Mouse (Mus musculus) left cerebral cortex, postnatal 14 days (tissue): ENCODE measurements around the gene Pde6h. TPM values are rescaled to one million over a fixed set of nuclear protein-coding genes. Genes with fewer than 3 reads are reported as not detected.

Source experiments
- DNase-seq, 2 experiments: peaks; one replicate each; pipeline ENCODE4 v3.0.0; 2021 to 2022; ENCODE audit warnings: low spot score in 2 of 2, mixed read lengths in 1 of 2
- intact Hi-C: fragments of 180-260 bp; cut with DNase I; formaldehyde crosslinking; loops from one replicate; pipeline ENCODE4 v1.15.1; 2025
- total RNA-seq, 2 experiments: library from RNA; stranded (reverse); gene quantifications; 2 replicates each; pipeline ENCODE4 v1.2.3; 2021

Pde6h gene
- total RNA-seq, 2 experiments from 2014 or later = 1.3 to 1.6 TPM

DNA sequence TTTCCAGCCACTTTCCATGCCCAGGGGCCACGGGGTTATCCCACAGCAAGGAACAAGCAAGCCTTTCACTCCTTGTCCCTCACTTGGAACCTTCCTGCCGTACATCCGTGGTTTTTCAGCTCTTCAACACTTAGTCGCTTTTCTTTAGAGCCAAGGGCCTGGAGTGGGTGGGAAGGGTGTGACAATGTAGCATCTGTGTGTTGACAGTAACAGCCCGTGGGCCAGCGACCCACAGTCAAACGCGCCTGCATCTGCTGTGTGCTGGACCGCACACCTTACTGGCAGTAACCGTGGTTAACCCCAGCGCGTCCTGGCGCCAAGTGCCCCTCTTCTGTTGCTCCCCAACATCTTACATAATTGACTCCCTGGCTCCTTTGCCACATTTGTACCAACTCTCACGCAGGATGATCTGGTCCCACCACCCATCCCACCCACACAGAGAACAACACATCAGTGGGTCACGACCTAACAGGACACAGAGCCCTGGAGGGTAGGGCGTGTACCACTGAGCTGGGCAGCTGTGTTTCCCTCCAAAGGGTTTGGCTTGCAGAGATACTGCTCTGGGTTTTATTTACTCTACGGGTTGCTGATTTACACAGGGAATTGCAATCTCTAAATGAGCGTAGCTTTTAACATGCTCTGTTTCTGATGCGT is 17.2 kb upstream of the Pde6h start:
- intact Hi-C loops = no loop called here
- DNase-seq = no peak

DNA sequence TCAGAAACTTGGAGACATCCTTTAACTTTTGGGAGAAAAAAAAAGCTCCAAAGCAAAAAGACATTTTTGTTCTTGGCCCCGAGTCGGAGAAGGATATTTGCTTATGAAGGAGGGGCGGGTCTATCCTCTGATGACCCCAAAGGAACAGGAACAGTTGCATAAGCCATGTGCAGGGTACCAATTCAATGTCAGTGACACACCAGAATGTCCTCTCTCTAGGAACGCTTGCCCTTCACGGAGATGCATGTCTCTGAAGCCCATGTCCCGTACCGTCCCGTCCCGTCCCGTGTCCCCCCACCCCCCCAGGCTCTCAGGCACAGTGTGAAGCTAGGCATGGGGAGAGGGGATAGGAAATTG is 16.7 kb upstream of the Pde6h start:
- no peak for DNase-seq
- intact Hi-C loops = no loop called here

DNA sequence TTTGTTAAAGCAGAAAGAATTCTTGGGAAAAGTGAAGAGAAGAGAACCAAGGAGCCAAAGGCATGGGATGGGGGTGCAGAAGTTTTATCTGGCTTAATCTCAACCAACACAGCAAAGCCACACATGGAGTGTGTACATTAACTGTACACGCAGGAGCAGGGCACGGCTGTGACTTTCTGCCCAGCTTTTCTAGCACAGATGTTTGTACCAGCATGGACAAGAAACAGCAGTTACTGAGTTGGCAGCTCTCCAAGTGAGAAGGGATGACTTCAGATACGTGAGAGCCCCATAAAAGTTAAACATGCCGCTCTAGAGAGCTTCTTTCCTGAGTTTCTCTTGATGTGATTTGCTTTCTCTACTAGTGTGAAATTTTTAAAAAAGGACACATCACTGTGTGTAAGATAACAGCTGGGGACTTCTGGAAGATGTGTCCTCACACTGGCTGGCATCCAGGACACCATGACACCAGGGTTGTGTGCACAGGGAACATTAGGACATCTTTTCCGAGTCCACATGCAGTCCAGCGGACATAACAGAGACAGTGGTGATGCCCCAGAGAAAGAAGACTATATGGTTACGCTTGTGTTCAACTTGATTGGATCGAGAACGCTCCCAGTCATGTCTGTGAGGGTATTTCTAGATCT is 13.3 kb upstream of the Pde6h start:
- DNase-seq = no peak
- intact Hi-C loops = no loop called here

DNA sequence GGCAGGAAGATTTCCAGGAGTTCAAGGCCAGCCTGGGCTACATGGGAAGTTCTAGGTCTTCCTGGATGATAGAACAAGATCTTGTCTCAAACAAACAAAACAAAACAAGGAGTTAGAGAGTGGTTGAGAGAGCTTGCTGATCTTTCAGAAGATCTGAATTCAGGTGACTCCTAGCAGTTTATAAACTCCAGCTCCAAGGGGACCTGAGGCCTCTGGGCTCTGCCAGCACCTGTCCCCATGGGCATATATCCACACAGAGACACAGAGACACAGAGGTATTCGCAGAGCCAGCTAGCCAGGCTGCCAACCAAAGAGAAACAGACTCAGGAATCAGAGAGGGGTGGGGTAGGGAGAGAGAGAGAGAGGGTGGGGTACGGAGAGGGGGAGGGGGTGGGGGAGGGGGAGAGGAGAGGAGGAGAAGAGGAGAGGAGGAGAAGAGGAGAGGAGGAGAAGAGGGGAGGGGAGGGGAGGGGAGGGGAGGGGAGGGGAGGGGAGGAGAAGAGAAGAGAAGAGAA is 10.8 kb upstream of the Pde6h start:
- intact Hi-C loops = no loop called here

DNA sequence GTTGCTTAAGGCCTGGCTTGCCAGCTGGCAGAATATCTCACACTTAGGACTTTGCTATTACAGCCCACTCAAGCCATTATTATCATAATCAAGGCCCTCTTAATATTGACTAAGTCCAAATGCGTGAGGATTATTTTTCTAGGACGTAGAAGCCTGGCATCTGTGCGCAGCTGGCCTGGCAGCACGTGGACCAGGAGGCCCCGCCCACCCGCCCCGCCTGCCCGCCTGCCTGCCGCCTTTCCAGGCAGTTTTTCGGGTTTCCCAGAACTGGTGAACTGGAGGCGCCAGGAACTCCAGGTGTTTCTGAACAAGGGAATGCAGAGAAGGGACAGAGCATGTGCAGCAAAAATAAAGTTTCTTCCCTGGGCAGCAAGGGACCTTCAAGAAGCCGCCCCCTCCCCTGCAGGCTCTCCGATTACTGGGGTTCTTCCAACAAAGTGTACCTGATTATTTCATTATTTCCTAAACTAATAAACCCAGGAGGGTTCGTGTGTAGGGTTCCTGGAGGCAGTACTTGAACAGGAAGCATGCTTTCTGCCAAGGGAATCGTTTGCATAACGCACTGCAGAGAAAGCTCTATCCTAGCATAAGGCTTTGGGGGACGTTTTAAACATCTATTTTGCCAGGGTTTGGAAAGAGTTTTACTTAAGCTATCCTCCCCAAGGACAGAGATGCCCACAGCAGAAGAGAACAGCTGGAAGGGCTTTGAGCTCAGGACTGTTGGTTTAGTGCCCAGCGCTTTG is 10.1 kb upstream of the Pde6h start:
- intact Hi-C loops = no loop called here
- no peak for DNase-seq

More for the DNA sequence above, 10.8 kb upstream of the Pde6h start:
- DNase-seq = no peak

DNA sequence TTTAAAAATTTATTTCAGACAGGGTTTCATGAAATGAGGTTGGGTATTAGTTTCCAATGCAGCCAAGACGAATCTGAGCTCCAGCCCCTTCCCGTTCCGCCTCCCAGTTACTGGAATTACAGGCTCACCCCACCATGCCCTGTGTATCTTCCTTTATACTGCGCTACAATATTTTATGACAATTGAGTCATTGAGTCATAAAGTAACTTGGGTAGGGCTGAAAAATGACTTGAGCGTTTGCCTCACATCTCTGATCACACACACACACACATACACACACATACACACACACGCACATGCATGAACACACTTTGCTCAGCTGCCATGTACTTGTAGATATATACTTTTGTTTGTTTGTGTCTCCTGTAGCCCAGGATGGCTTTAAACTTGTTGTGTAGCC is 9.4 kb upstream of the Pde6h start:
- intact Hi-C loops = no loop called here

DNA sequence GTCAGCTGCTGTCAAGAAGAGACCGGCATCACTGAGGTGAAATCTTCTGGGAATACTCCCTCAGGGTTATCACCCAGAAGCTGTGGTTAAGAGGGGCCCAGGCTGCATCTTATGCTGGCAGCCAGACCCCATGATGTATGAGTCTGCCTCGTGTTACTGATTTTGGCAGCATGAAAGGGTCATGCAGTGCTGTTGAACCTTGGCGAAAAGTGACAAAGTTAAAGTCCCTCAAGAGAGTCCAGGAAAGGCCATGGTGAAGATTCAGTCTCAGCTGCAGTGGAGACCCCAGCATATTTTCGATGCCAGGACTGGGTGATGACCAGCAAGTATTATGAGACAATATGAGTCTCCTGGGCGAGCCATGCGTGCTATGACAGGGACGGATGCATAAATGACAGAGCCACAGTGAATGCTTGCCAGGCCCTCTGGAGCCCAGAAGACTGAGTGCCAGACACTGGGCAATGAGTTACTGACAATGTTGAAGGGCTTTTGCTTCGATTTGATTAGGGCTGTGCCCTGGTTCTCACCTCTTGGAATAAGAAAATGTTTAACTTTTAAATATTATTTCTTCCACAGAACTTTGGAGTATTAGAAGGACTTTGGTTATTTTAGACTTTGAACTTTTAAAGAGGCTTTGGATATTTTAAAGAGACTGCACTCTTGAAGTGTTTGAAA is 7.8 kb upstream of the Pde6h start:
- intact Hi-C loops = no loop called here
- no peak for DNase-seq

More for the DNA sequence above, 9.4 kb upstream of the Pde6h start:
- DNase-seq = no peak

DNA sequence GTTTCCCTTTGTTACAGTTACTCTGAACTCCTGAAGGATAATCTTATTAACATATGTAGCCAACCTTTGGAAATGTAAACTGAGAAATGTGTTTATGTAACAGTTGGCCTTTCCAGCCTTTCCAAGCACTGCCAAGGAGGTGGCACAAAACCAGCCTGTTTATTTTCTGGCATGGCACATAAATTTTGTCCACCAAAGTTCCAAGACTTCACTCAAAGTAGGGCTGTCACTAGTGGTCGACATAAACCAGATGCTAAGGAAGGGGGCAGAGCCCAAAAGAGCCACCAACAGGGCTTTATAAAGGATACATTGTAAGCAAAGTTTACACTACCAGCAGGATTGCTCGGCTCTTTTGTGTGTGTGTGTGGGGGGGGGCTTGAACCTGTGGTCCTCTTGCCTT is 5.7 kb upstream of the Pde6h start:
- DNase-seq = no peak
- intact Hi-C loops = no loop called here

DNA sequence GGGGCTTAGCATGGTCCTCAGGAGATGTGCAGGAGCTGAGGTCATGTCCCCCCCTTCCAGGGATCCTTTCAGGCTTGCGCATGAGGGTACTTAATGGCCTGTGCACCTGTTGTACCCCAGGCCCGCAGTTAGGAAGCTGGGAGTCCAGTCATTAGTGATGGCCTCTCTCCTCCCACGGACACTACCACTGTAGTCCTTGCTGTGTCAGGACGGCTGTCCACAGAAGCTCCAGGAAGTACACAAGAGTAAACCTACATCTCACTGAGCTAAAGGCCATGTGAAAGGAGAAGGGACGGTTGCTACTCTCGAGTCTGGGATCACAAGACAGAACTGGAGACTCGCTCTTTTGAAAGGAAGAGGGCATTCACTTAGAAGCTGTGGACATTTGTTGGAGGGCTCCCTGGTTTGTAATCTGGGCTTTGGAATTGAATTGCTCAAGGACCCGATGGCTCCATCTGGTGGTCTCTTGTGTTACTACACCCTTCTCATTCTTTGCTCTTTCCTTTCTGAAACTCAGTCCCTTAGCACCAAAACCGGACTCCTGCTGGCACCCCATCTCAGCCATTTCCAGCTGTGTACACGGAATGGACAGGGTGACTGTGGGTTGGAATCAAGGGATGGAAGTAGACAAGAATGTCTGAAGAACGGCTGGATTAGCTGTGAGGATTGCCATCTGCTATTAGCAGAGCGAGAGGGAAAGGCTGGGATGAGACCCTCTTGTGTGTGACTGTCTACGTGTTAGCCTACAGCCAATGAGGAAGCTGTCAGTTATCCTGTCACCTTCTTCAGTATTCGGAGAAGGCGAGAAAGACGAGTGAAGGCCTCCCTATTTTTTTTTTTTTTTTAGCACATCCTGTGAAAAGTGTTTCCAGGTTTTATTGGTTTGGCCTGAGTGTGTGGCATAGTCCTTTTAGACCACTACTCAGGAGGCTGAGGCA is 3.0 kb upstream of the Pde6h start:
- DNase-seq = peak; percentile 89
- intact Hi-C loops = loop anchor here (1.0 to 5.0 kb wide), 2 partner anchors 47 to 59 kb away; no protein-coding TSS in a partner anchor

DNA sequence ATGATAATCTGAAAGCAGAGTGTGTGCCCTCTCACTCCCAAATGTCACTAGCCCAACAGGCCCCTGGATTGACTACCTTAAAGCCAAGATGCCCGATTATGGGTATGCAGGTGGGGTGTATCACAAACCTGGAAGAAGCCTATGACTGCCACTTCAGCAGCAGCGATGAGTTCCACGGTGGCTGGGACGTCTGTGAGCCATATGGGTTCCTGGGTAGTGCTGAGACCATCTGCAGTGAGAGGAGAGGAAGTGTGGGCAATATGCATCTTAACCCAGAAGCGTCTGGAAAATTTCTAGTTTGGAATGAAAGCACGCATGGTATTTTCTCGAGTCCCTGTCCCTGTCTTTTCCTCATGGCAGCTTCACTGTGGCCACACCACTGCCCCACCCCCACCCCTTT is 2.0 kb upstream of the Pde6h start:
- peak in 1 of 2 experiments; percentile 51 for DNase-seq
- intact Hi-C loops = loop anchor here (5.0 kb wide), 1 partner anchor 46 kb away; no protein-coding TSS in a partner anchor

DNA sequence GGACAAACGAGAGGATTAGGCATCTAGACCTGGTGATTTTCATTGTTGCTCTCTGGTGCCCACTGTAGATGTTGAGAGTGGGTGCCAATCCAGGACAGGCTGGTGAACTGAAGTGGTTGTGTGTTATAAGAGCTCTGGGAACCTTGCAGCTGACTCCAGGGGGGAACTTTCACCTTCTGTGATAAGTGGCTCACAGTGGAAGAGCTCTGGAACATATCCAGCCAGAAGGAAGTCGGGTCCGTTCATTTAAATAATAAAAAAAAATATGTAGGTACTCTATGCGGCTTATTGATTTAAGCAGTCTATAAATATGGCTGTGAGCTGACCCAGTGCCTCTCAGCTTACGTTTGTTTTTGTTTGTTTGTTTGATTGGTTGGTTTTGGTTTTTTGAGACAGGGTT is 1.6 kb upstream of the Pde6h start, which contains the start of gene Erp27:
Gene Erp27, minus strand, starts transcription at position 101 of the 400 bp plus-strand sequence.
- no peak for DNase-seq
- intact Hi-C loops = loop anchor here (5.0 kb wide), 1 partner anchor 45 kb away; no protein-coding TSS in a partner anchor

DNA sequence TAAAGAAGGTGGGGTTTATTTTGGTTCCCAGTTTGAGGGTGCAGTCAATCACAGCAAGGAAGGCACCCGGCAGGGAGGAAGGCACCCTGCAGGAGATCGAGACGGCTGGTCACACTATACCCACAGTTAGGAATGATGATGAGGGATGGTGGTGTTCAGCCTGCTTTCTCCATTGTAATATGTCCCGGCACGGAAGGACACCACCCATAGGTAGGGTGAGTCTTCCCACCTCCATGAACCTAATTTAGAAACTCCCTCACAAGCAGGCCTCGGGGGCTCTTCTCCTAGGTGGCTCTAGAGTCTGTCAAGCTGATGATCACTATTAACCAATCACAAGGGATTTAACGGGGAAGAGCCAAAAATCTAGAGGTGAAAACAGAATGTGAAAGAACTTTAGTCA is 761 bp upstream of the Pde6h start:
- intact Hi-C loops = loop anchor here (5.0 kb wide), 1 partner anchor 44 kb away; no protein-coding TSS in a partner anchor

DNA sequence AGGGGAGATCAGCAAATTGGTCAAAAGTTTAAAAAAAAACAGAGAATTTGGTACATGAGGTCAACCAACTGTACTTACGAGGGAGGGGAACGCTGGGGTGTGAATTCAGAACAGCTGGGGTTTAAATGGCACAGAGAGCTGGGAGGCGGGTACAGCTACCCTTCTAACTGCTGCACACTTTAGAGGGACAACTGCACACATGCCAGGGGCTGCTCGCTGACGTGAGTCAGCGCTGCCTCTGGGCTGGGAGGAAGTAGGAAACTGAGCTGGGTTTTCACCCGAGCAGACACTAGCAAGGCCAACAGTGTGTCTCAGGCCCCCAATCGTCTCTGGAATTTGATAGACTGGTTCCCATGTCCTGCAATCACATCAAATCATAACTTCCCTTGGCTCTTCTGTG is 1.4 kb downstream of the Pde6h start:
- DNase-seq = no peak
- intact Hi-C loops = no loop called here

More for the DNA sequence above, 761 bp upstream of the Pde6h start:
- no peak for DNase-seq

DNA sequence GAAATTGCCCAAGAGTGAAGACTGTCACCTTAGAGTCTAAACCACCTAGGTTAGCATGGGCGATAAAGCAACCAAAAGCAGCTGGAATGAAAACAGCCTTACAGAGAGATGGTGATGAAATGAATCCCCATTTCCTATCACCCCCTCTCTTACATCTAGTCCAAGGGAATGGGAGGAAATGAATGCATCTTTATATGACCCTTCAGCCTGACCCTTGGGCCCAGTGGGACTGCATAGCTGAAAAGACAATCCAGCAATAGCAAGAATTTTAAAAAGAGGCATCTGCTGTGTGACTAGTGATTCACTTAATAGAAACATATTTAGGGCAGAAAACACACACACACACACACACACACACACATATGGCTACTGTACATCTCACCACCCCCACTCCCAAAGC is 4.0 kb downstream of the Pde6h start:
- intact Hi-C loops = no loop called here
- DNase-seq = no peak

DNA sequence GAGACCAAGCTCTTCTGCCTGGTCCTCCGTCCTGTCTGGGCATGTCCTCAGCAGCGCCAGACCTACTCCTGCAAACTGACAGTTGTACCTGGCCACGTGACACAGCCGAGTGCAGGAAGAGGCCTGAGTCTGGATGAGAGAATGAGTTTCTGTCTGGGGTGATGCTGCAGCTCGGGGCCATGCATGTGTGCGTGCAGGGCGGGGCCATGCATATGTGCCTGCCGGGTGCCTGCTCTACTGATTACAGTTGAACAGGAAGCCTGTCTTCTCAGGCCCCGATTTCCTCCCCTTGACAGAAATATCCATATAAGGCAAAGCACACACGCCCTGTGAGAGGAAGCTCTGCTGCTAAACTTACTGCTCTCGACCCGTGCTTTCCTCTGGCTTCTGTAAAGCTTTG is 7.0 kb downstream of the Pde6h start:
- DNase-seq = no peak
- intact Hi-C loops = no loop called here

DNA sequence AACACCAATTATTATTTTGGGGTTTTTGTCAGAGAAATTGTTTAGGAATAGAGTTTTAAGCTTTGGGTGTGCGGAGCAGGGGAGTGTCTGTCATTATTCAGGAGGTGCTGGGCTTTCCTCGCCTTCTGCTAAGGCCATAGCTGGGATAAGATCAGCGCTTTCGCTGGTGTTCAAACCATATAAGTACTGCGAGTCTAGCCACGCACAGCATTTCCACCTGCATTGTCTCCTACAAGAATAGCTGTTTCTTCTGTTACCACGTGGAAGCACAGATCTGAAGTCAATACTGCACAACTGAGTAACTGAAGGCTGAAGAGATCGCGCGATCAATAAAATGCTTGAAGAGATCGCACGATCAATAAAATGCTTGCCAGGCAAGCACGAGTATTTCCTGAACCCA is 7.6 kb downstream of the Pde6h start:
- DNase-seq = no peak
- intact Hi-C loops = no loop called here

DNA sequence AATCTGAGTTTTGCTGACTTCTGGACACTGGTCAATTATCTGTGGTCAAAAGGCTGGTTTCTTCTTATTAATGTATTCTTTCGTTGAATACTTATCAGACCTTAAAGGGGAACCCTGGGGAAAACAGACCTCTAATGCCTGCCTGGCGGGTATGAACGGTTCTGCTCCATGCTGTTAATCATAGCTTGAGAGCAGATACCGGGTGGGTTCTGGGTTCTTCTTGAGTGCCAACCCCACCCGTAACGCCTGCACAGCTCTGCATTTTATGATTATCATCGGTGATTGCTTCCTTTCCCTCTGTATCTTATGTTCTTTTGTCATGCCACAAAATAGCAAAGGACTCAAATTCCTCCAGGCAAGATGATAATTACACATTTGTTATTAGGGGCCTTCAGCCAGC is 10.4 kb downstream of the Pde6h start:
- no peak for DNase-seq
- intact Hi-C loops = no loop called here

DNA sequence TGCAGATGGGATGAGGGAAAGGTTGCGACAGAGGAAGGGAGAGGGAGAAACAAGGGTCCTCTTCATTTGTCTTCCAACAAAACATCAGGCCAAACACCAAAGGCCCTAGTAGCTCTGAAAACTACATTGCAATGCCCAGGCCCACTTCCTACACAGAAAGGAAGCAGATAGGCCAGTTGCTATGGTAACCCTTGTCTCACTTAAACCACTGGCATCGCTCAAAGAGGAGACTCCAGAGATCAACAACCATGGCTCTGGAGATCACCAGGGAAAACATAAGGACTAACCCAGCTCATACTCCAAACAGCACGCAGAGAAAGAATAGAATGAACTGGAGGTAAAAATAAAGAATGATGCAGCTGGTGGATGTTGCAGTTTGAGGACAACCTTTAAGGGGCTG is 11.6 kb downstream of the Pde6h start:
- intact Hi-C loops = no loop called here
- DNase-seq = no peak

DNA sequence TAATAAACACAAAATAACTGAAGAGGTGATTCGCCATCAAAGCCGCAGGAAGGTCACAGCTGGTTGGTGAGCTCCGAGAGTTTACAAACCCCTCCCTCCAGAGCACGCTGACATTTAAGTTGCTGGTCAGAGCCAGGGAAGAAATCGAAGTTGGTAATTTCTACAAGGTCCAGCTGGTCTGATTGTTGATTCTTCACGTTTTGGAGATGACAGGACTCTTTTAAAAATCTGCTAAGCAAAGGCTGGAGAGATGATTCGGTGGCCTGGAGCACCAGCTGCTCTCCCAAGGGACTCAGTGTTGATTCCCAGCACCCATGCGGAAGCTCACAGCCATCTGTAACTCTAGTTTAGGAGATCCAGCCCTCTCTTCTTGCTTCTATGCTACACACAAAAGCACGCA is 12.7 kb downstream of the Pde6h start:
- intact Hi-C loops = no loop called here

More for the DNA sequence above, 12.7 kb downstream of the Pde6h start:
- DNase-seq = no peak
